ENCODE assay signal across 17 mouse cellular contexts in genomic region chrX:73867852-73868251, GRCm38 (mm10). TPM values are rescaled to one million over a fixed set of nuclear protein-coding genes. Genes with fewer than 3 reads are reported as not detected.
DNase-seq lines count a peak whose midpoint lies in the region; ATAC-seq and TF ChIP-seq lines count a peak whose summit lies in the region.
"Had no signal": no experiment of that assay in that cellular context is flagged by ENCODE, and none has a peak within 500 bp of the region (broad histone marks: within the 10 kb centered on the region; RNA-seq: fewer than 3 reads in every experiment).

No protein-coding gene starts in this region.

- H3K9me3 ChIP-seq in hindbrain, embryonic 12.5 days (replicated peaks), result no peaks in the 10 kb centered on the region
- no peaks in the 10 kb centered on the region for H3K9me3 ChIP-seq in hindbrain, postnatal 0 days (ENCODE audit: low read length)
- no peaks in the 10 kb centered on the region for H3K9me3 ChIP-seq in forebrain, embryonic 11.5 days (ENCODE audit: control insufficient read depth, low read length)
- no peaks in the 10 kb centered on the region for H3K9me3 ChIP-seq in midbrain, embryonic 14.5 days (ENCODE audit: control insufficient read depth, low read length)
- H3K9me3 ChIP-seq: embryonic facial prominence, embryonic 15.5 days; megakaryocyte, embryonic 14.5 days had no signal

- no peak; the same call in 1 of the 2 replicates for ATAC-seq in hindbrain, embryonic 12.5 days (ENCODE audit: low FRiP score)
- ATAC-seq in hindbrain, postnatal 0 days, result no peak
- ATAC-seq in forebrain, embryonic 11.5 days (replicated peaks; ENCODE audit: low FRiP score), result no peak
- no peak for ATAC-seq in midbrain, embryonic 14.5 days (ENCODE audit: low FRiP score, low TSS enrichment)

- H3K9ac ChIP-seq in hindbrain, embryonic 12.5 days, result no peak overlapping the region
- H3K9ac ChIP-seq in hindbrain, postnatal 0 days (replicated peaks; ENCODE audit: low read length), result no peak overlapping the region
- no peak overlapping the region for H3K9ac ChIP-seq in forebrain, embryonic 11.5 days (ENCODE audit: low read length)
- H3K9ac ChIP-seq in midbrain, embryonic 14.5 days (replicated peaks; ENCODE audit: low read length), result no peak overlapping the region
- H3K9ac ChIP-seq: embryonic facial prominence, embryonic 15.5 days; lung, embryonic 14.5 days had no signal

- no peaks in the 10 kb centered on the region for H3K36me3 ChIP-seq in hindbrain, embryonic 12.5 days
- no peaks in the 10 kb centered on the region for H3K36me3 ChIP-seq in hindbrain, postnatal 0 days (ENCODE audit: insufficient read depth, low read length)
- H3K36me3 ChIP-seq in forebrain, embryonic 11.5 days (ENCODE audit: control insufficient read depth, insufficient read depth, low read length), result no peaks in the 10 kb centered on the region
- H3K36me3 ChIP-seq in midbrain, embryonic 14.5 days (ENCODE audit: control insufficient read depth, insufficient read depth, low read length), result 0 out of 2 replicates have a peak, but pooled peaks cover 12% of the 10 kb centered on the region
- H3K36me3 ChIP-seq: embryonic facial prominence, embryonic 15.5 days had no signal

- no peak overlapping the region for H3K4me2 ChIP-seq in hindbrain, embryonic 12.5 days (replicated peaks)
- H3K4me2 ChIP-seq in hindbrain, postnatal 0 days (ENCODE audit: low read depth, low read length), result no peak overlapping the region
- no peak overlapping the region for H3K4me2 ChIP-seq in forebrain, embryonic 11.5 days (ENCODE audit: low read depth, low read length, severe bottlenecking)
- H3K4me2 ChIP-seq in midbrain, embryonic 14.5 days (ENCODE audit: low read length), result no peak overlapping the region
- H3K4me2 ChIP-seq: embryonic facial prominence, embryonic 15.5 days; lung, embryonic 14.5 days had no signal

- H3K4me3 ChIP-seq in hindbrain, embryonic 12.5 days, result no peak overlapping the region
- H3K4me3 ChIP-seq in hindbrain, postnatal 0 days (ENCODE audit: low read length), result no peak overlapping the region
- no peak overlapping the region for H3K4me3 ChIP-seq in forebrain, embryonic 11.5 days (ENCODE audit: low read depth, low read length)
- H3K4me3 ChIP-seq in midbrain, embryonic 14.5 days (replicated peaks; ENCODE audit: low read depth, low read length), result no peak overlapping the region
- no peak overlapping the region for H3K4me3 ChIP-seq in layer of hippocampus, adult 2 months
- H3K4me3 ChIP-seq: embryonic facial prominence, embryonic 15.5 days; megakaryocyte, embryonic 14.5 days had no signal

- DNase-seq in hindbrain, postnatal 0 days (ENCODE audit: low spot score), result no peak
- no peak for DNase-seq in forebrain, embryonic 11.5 days (ENCODE audit: low spot score)
- DNase-seq in liver, result peak; percentile 34
- DNase-seq in midbrain, embryonic 14.5 days, result no peak
- DNase-seq in layer of hippocampus, adult 2 months (ENCODE audit: low spot score in 2 of 2), result no peak
- DNase-seq in thymus, postnatal 25 days, result no peak
- no peak for DNase-seq in heart, postnatal 36 days
- DNase-seq: kidney, adult 18-20 months; lung, embryonic 14.5 days; right cerebral cortex, adult 18-20 months had no signal

- no peaks in the 10 kb centered on the region for H3K27me3 ChIP-seq in hindbrain, embryonic 12.5 days
- H3K27me3 ChIP-seq in hindbrain, postnatal 0 days (ENCODE audit: insufficient read depth, low read length), result no peaks in the 10 kb centered on the region
- H3K27me3 ChIP-seq in forebrain, embryonic 11.5 days (ENCODE audit: control insufficient read depth, insufficient read depth, low read length), result no peaks in the 10 kb centered on the region
- no peaks in the 10 kb centered on the region for H3K27me3 ChIP-seq in midbrain, embryonic 14.5 days (ENCODE audit: control insufficient read depth, insufficient read depth, low read length)
- H3K27me3 ChIP-seq: embryonic facial prominence, embryonic 15.5 days had no signal

- H3K27ac ChIP-seq in hindbrain, embryonic 12.5 days, result peak overlapping the region; percentile 71
- H3K27ac ChIP-seq in hindbrain, postnatal 0 days, result no peak overlapping the region
- peak overlapping the region; percentile 50; the same call in 1 of the 2 replicates for H3K27ac ChIP-seq in forebrain, embryonic 11.5 days (ENCODE audit: low read depth, low read length)
- peak overlapping the region; percentile 74 for H3K27ac ChIP-seq in midbrain, embryonic 14.5 days (replicated peaks; ENCODE audit: low read depth, low read length)
- H3K27ac ChIP-seq in layer of hippocampus, adult 2 months, result no peak overlapping the region; the same call in 1 of the 2 replicates
- H3K27ac ChIP-seq: embryonic facial prominence, embryonic 15.5 days had no signal

- 68% methylated on average over 1 of the region's 1 CpGs for WGBS in hindbrain, embryonic 12.5 days
- WGBS in hindbrain, postnatal 0 days, result 72% methylated on average over 1 of the region's 1 CpGs
- WGBS in forebrain, embryonic 11.5 days, result 68% methylated on average over 1 of the region's 1 CpGs
- 74% methylated on average over 1 of the region's 1 CpGs for WGBS in midbrain, embryonic 14.5 days

- peaks cover 27% of the 10 kb centered on the region for H3K4me1 ChIP-seq in hindbrain, embryonic 12.5 days
- H3K4me1 ChIP-seq in hindbrain, postnatal 0 days (ENCODE audit: insufficient read depth, low read length), result no peaks in the 10 kb centered on the region
- H3K4me1 ChIP-seq in forebrain, embryonic 11.5 days (replicated peaks; ENCODE audit: control insufficient read depth, insufficient read depth, low read length), result no peaks in the 10 kb centered on the region; the same call in 1 of the 2 replicates
- peaks cover 29% of the 10 kb centered on the region; the same call in 1 of the 2 replicates for H3K4me1 ChIP-seq in midbrain, embryonic 14.5 days (ENCODE audit: control insufficient read depth, insufficient read depth, low read length)
- H3K4me1 ChIP-seq: embryonic facial prominence, embryonic 15.5 days; megakaryocyte, embryonic 14.5 days had no signal

- no peak for TF ChIP-seq CTCF in hindbrain, postnatal 0 days (IDR thresholded peaks at IDR 0.05; ENCODE audit: low read depth)
- no peak for TF ChIP-seq CTCF in layer of hippocampus, adult 2 months (conservative IDR thresholded peaks at IDR 0.05)

- intact Hi-C loops in heart, postnatal 36 days (cut with DNase I), result no loop called here

RNA-seq across cellular contexts. Expression of gene Avpr2, which starts 24.1 kb away (rescaled TPM):
- polyA plus RNA-seq in hindbrain, embryonic 12.5 days (2016; fragmentation: Nextera tagmentation; extraction: Ambion mirVana), result 0.19 and 0.20 TPM in 2 replicates
- total RNA-seq in hindbrain, postnatal 0 days (2014; rRNA removed), result not detected in 2 replicates
- not detected in 2 replicates for polyA plus RNA-seq in hindbrain, postnatal 0 days (2015; fragmentation: Nextera tagmentation; extraction: Ambion mirVana)
- 0.11 TPM in 1 of 2 replicates, not detected in the other for polyA plus RNA-seq in forebrain, embryonic 11.5 days (2014; fragmentation: Nextera tagmentation; extraction: Ambion mirVana)
- polyA plus RNA-seq in midbrain, embryonic 14.5 days (2014; fragmentation: Nextera tagmentation; extraction: Ambion mirVana), result not detected in 2 replicates
- not detected for total RNA-seq in layer of hippocampus, adult 2 months (2021)
- total RNA-seq in heart, postnatal 36 days (2021), result not detected
- total RNA-seq: heart, postnatal 25 days; left cerebral cortex, postnatal 10 days had no signal
- polyA plus RNA-seq: cortical plate, adult 2 months; lung, embryonic 14.5 days; testis, adult 2 months had no signal

RNA-seq across cellular contexts. Expression of gene L1cam, which starts 28.1 kb away (rescaled TPM):
- polyA plus RNA-seq in hindbrain, embryonic 12.5 days (2016; fragmentation: Nextera tagmentation; extraction: Ambion mirVana), result 45.6 and 58.4 TPM in 2 replicates
- 237 and 269 TPM in 2 replicates for total RNA-seq in hindbrain, postnatal 0 days (2014; rRNA removed)
- polyA plus RNA-seq in hindbrain, postnatal 0 days (2015; fragmentation: Nextera tagmentation; extraction: Ambion mirVana), result 57.4 and 73.8 TPM in 2 replicates
- 24.0 and 27.2 TPM in 2 replicates for polyA plus RNA-seq in forebrain, embryonic 11.5 days (2014; fragmentation: Nextera tagmentation; extraction: Ambion mirVana)
- 84.0 and 103 TPM in 2 replicates for polyA plus RNA-seq in midbrain, embryonic 14.5 days (2014; fragmentation: Nextera tagmentation; extraction: Ambion mirVana)
- total RNA-seq in layer of hippocampus, adult 2 months (2021), result 100 to 1,000 TPM; 118 to 139 TPM
- total RNA-seq in heart, postnatal 36 days (2021), result 1 to 10 TPM; 2.8 to 4.5 TPM

RNA-seq across cellular contexts. Expression of gene Pdzd4, which starts 43.1 kb away (rescaled TPM):
- 2.7 and 2.8 TPM in 2 replicates for polyA plus RNA-seq in hindbrain, embryonic 12.5 days (2016; fragmentation: Nextera tagmentation; extraction: Ambion mirVana)
- 137 and 159 TPM in 2 replicates for total RNA-seq in hindbrain, postnatal 0 days (2014; rRNA removed)
- 3.4 and 3.5 TPM in 2 replicates for polyA plus RNA-seq in hindbrain, postnatal 0 days (2015; fragmentation: Nextera tagmentation; extraction: Ambion mirVana)
- 1.3 and 1.9 TPM in 2 replicates for polyA plus RNA-seq in forebrain, embryonic 11.5 days (2014; fragmentation: Nextera tagmentation; extraction: Ambion mirVana)
- 5.9 and 20.8 TPM in 2 replicates for polyA plus RNA-seq in midbrain, embryonic 14.5 days (2014; fragmentation: Nextera tagmentation; extraction: Ambion mirVana)
- 100 to 1,000 TPM in 1 of 2 experiments, 10 to 100 TPM in 1; 93.3 to 107 TPM for total RNA-seq in layer of hippocampus, adult 2 months (2021)
- 1 to 10 TPM; 1.4 to 1.5 TPM for total RNA-seq in heart, postnatal 36 days (2021)

RNA-seq across cellular contexts. Expression of gene Arhgap4, which starts 53.8 kb away (rescaled TPM):
- polyA plus RNA-seq in hindbrain, embryonic 12.5 days (2016; fragmentation: Nextera tagmentation; extraction: Ambion mirVana), result 2.7 and 3.4 TPM in 2 replicates
- total RNA-seq in hindbrain, postnatal 0 days (2014; rRNA removed), result 7.0 and 7.1 TPM in 2 replicates
- polyA plus RNA-seq in hindbrain, postnatal 0 days (2015; fragmentation: Nextera tagmentation; extraction: Ambion mirVana), result 1.6 and 1.7 TPM in 2 replicates
- 1.7 and 2.0 TPM in 2 replicates for polyA plus RNA-seq in forebrain, embryonic 11.5 days (2014; fragmentation: Nextera tagmentation; extraction: Ambion mirVana)
- polyA plus RNA-seq in midbrain, embryonic 14.5 days (2014; fragmentation: Nextera tagmentation; extraction: Ambion mirVana), result 1.8 and 2.1 TPM in 2 replicates
- total RNA-seq in layer of hippocampus, adult 2 months (2021), result 1 to 10 TPM; 5.3 to 7.2 TPM
- 1 to 10 TPM; 1.2 to 1.5 TPM for total RNA-seq in heart, postnatal 36 days (2021)

RNA-seq across cellular contexts. Expression of gene Naa10, which starts 53.9 kb away (rescaled TPM):
- 105 and 118 TPM in 2 replicates for polyA plus RNA-seq in hindbrain, embryonic 12.5 days (2016; fragmentation: Nextera tagmentation; extraction: Ambion mirVana)
- 70.7 and 79.2 TPM in 2 replicates for total RNA-seq in hindbrain, postnatal 0 days (2014; rRNA removed)
- polyA plus RNA-seq in hindbrain, postnatal 0 days (2015; fragmentation: Nextera tagmentation; extraction: Ambion mirVana), result 102 and 104 TPM in 2 replicates
- polyA plus RNA-seq in forebrain, embryonic 11.5 days (2014; fragmentation: Nextera tagmentation; extraction: Ambion mirVana), result 134 and 137 TPM in 2 replicates
- 82.2 and 89.0 TPM in 2 replicates for polyA plus RNA-seq in midbrain, embryonic 14.5 days (2014; fragmentation: Nextera tagmentation; extraction: Ambion mirVana)
- 10 to 100 TPM; 68.0 to 72.0 TPM for total RNA-seq in layer of hippocampus, adult 2 months (2021)
- 10 to 100 TPM; 58.2 to 61.4 TPM for total RNA-seq in heart, postnatal 36 days (2021)

Comparison
In these comparisons a context has a peak if more than half of its experiments do, and no peak if none do; other contexts are left out.
1. H3K27ac ChIP-seq: peak in hindbrain, embryonic 12.5 days (single experiment), forebrain, embryonic 11.5 days (single experiment) and midbrain, embryonic 14.5 days (single experiment); none in hindbrain, postnatal 0 days (single experiment) and layer of hippocampus, adult 2 months (single experiment).